Mouse (Mus musculus): Measurements from ENCODE around the gene Arhgef6.
A peak's percentile ranks its signal among the peaks of the same experiment; 100 is the strongest.

Arhgef6 gene

DNA sequence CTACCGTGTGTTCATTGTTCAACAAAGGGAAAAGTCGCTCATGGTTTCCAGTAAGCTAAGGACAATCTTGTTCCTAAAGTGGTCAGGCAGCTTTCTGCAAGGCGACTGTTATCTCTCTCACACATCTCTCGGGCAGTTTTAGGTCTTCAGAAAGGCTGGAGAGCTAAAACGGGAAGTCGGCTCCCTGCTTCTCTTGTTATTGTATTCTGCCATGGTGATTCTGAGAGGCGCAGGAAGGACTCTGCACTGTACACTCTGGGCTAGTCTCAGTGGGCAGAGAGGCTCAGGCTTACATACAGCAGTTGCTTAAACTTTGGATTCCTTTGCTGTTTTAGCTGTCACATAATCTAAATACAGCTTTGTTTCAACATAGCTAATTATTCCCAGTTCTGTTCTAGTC lies 39.6 kb downstream of the Arhgef6 start:
- no peak for DNase-seq

DNA sequence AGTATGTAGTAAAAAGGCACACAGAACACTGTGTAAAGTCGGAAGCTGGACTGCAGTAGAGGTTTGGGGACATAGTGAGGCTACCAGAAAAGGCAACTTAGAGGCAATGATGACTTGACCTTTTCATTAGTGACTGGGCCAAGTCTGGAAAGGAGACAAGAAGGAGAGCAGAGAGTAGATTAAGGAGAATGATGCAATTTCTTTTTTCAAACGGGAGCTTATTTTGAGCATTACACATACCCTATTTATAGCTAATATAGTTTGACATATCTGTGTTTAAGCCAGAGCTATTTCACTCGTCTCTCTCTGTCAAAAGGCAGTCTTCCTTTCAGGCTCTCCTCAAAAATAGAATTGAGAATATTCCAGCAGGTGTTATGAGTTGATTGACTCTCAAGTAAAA lies 50.1 kb downstream of the Arhgef6 start:
- DNase-seq: no peak

DNA sequence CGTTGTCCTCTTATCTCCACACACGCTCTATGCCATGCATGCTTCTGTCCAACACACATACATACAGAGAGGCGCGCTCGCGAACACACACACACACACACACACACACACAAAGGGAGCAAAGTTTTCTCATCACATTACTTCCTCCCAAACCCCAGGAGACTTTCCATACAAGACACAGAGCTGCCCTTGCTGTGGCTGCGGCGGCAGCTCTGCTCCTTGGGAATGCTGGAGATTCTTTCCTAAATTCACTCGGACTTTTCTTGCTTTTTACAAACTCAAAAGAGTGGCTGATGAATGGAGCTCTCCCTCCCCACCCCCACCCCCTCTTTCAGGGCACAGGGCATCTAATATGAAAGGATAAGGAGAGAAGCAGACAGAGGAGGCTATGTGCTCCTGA lies 52.2 kb downstream of the Arhgef6 start:
- no peak for DNase-seq

DNA sequence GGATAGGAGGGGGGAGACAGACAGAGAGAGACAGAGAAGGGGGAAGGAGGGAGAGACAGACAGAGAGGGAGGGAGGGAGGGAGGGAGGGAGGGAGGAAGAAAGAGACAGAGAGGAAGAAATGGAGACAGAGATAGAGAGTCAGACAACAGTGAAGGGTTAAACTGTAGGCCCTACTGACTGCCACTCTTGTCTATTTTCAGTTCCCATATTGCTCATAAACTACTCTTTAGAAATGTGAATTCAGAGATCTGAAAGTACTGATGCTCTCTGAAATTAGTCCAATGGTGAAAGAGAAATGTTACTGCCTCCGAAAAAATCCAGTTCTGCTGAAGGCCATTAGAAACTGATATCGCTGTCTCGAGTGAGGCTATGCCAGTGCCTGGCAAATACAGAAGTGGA lies 56.3 kb downstream of the Arhgef6 start:
- no peak for DNase-seq

DNA sequence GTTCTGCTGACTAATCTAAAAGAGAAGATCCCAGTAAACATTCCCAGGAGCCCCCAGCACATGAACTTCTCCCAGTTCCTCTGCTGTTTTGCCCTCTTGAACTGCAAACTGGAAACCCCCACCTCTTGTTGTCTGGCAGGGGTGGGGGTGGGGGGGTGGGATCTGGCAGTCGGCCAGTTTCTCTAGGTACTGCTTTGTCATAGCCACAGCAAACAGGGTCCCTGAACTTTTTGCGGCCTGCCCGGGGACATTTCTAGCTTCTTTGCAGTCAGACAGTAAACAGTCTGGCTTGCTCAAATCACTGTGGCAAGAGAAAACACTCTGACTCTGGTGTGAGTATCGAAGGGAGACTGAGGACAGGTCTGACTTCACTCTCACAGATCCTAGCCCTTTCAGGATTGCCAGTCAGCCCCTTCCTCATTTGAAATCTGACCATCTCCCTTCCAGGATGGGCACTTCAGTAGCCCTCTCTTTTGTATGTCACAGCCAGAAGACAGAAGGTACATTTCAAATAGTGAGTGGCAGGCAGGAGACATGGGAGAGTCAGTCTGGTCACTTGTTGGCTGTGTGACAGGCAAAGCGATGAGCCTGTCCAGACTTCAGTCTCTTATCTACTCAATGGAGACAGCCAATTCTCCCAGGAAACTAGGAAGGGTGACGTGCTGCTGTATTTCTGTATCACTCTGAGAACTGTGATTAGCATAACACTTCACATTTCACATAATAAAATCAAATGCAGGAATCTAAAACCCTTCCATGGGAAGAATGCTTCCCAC lies 60.8 kb downstream of the Arhgef6 start:
- DNase-seq: no peak

DNA sequence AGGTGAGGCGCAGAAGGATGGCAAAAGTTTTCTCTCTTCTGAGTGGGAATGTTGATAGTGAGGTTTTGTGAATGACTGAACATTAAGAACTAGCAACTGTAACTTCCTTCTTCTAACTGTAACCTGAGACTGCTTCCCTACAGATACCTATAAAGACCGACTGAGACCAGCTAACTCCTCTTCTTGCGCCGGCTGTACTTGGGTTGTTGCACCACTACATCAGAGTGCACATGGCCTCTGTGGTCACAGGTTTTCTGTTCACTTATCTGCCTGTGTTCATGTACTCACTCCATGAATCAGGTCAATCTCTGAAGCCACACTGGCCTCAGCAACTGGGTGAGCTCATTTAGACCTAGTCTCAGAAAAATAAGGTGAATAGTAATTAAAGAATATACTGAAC lies 75.0 kb downstream of the Arhgef6 start:
- no peak for DNase-seq

DNA sequence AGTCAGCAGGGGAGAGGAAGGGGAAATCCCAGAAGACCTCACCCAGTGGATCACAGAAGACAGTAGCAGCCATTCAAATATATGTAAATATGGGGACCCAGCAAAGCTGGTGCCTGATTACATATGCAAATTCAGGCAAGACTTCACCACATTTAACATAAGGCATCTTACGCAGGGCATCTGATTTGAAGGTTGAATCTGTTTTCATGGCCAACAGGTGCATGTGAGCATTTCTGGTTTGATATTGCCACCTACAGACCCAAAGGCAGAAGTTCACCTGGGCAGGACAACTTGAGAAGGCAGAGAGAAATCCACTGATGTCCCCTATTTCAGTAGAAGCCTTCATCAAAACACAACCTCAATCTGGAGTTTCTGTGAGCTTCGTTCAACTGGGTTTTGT lies 77.8 kb downstream of the Arhgef6 start:
- peak; percentile 29 for DNase-seq

DNA sequence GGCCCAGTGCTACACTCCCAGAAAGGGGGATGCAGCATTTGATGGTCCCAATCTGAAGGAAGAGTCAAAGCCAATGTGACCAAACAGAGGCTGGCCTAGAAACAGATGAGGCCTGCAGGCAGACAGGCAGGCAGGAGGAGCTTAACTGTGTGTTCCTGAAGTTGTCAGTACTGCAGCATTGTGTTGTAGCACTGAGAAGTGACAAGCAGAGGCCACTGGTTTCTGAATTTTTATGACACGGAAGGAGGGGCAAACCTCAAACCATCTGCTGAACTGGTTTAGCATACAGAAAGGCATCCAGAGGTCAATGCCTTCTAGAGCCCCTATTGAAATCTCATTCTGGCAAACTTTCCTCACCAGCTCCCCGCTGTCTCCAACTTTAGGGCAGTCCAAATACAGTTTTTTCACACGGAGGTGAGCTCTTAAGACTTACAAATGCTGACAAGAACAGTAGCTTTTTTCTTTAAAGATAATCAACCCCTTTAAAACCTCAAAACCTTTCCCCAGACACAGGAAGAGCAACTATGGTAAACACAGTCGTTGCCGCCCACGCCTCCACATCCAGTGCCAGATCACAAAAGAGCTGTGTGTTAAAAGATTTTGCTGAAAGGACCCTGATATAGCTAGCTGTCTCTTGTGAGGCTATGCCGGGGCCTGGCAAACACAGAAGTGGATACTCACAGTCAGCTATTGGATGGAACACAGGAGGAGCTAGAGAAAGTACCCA lies 85.0 kb downstream of the Arhgef6 start:
- DNase-seq: no peak

DNA sequence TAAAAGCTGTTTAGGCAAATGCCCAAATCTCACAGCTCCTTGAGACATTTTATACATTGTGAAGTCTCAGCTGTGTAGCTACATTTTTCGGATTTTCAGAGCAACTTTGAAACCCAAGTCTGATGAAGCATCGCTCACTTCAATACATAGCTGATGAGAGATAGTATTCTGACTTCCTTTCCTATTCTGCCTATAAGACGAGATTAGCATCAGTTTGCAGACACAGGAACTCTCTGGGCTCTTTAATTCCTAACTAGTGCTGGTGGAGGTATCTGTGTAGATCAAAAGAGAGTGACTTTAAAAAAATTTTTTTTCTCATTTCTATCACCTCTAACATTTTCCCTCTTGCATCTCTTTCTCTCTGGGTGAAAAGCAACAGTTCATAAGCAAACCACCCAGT lies 100.0 kb downstream of the Arhgef6 start:
- DNase-seq: no peak

DNA sequence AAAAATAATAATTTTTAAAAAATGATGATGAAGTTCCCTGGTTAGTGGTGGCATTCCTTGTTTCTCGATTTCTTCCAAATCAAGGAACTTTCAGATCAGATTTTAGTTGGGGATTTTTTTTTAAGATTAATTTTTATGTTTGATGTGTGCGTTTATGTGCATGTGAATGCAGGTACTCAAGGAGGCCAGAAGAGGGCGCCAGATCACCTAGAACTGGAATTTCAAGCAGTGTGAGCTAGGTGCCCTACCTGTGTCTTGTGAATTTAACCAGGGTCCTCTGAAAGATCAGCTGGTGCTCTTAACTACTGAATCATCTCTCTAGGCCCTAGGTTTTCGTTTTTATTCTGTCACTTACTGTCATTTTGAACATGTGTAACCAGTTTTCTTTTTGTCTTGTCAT lies 102.5 kb downstream of the Arhgef6 start:
- peak; percentile 34 to 36 for DNase-seq

DNA sequence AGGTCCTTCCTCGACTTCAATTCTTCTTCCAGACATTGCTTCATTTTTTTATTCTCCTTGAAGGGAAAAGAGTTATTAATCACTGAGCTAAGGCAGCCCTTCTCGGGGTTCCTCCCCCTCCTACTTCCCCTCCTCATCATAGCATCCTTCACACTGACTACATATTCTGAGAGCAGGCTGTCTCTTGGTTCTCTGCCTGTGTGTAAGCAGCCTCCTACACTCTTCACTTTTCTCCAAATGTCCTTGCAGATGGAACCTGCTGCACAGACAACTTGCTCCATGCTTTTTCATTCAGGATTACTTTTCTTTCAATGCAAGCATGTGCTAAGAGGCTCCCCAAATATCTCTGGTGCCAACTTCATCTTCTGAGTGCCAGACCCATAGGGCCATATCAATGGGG lies 104.9 kb downstream of the Arhgef6 start:
- DNase-seq: no peak

DNA sequence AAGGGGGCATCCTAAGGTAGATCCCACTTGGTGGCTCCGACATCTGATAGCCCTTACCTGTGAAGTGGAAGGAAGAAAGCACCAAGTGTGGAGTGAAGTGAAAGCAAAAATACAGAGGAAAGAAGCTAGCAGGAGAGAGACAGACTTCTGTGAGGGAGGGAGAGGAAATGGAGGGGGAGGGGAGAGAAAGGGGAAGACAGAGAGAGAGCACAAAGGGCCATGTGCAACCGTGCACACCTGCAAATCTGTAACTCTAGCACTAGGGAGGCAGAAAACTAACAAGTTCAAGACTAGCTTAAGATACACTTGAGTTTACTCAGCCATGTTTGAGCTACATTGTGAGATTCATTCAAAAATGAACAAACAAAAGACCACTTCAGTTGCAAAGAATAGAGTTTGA lies 110.4 kb downstream of the Arhgef6 start:
- DNase-seq: peak; percentile 26 to 29

DNA sequence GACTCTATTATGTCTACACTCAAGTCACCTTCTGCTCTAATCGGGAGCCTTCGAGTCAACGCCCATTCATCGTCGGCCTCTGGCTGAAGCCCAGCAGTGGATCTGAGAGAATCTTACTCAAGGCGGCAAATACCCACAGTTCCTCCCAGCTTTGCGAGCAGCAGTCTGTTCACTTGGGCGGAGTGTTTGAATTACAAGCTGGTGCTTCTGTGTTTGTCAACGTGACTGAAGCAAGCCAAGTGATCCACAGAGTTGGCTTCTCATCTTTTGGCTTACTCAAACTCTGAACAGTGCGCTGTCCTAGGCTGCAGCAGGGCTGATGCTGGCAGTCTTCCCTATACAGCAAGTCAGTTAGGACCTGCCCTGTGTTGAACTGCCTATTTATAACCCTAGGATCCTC lies 115.2 kb downstream of the Arhgef6 start:
- DNase-seq: no peak

DNA sequence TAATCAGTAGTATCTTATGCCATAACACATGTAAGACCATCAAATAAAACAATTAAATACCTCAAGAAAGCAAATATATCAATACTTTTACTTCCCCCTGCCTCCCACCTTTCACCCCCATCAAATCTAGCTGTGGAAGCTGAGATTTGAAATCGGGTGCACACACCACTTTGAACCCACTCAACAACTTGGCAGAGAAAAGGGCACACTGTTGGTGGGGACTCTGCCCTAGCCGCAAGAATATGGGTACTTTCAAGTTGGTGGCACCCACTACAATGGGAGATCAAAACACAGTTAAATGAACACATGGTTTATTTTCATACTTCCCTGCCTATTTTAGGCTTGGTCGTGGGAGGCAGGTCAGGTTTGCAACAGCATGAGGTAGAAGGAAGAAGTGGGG lies 116.6 kb downstream of the Arhgef6 start:
- DNase-seq: peak in 1 of 2 experiments; percentile 1

DNA sequence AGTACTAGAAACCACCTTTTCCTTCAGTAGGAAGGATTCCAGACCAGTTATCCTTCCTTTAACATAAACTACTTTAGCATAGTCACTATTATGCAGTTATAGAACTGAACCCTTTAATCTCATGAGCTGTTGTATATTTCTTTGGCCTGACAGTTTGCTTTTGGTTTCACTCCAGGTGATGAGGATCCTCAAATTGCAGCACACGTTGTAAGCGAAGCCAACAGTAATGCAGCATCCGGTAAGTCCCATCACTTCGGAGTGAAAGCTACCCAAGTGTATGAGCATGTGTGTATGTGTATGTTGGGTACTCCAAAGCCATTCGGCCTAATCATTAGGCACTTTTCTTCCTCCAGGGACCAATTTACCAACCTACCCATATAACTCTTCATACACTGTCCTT lies 119.0 kb downstream of the Arhgef6 start:
- no peak for DNase-seq

DNA sequence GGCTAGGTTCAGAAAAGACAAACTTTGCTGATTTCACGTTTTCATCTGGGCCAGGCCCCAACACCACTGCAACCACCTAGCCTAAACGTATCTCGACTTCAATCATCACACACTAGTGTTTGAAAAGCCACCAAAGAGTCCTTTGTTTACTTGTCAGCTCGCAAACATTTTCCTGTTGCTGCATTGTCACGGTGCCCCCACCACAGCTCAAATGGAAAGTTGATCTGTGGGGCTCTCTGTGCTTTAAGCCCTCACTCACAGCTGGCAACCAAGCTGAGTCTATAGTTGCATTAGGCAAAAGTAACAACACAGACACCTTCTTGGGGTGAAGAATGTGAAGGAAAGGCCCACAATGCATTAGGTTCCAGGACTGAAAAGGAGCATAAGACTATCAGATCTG lies 122.3 kb downstream of the Arhgef6 start:
- DNase-seq: no peak

DNA sequence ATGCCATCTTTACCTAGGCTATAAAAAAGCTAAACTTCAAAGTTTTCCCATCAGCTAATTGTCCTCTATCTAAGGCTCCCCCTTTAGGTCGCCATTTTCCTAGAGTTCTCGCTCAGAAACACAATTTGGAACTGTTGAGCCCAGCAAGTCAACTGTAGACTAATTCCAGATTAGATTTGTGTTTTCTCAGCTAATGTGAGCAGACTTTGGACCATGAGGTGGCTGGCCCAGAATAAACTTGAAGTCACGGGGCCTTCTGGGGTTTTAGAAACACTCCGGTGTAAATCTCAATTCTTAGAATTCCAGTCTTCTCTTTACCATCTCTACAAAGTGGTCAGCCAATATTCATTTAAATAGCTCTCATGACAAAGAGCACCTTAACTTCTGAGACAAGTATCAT lies 123.0 kb downstream of the Arhgef6 start:
- no peak for DNase-seq

DNA sequence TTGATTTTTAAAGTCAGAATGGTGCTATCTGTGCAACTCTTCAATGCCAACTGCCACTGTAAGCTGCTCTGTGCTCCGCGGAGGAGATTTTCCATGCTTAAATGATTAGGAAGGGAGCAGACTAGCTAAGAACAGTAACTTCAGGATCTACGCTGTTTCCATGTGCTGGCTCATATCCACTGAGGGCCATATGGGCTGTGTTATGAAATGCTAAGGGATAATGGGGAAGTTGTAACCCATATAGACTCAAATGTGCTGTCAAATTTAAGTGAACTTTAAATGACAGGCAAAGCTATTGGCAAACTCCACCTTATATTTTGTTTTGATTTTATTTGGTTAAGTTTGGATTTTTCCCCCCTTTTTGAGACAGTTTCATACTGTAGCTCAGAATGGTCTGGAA lies 125.7 kb downstream of the Arhgef6 start:
- DNase-seq: no peak

DNA sequence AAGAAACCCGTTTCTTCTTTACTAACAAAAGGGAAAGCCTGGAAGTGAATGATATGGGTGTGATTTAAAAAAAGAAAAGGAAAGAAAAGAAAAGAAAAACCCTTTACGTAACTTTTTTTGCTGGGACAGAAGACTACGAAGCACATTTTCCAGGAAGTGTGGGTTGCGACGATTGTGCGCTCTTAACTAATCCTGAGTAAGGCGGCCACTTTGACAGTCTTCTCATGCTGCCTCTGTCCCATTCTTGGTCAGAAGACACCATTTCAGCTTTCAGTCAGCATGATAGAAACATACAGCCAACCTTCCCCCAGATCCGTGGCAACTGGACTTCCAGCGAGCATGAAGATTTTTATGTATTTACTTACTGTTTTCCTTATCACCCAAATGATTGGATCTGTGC lies 126.7 kb downstream of the Arhgef6 start, which contains the start of gene Cd40lg:
Gene Cd40lg (plus strand): TSS at position 268 of the 400 bp plus-strand sequence.
- no peak for DNase-seq

DNA sequence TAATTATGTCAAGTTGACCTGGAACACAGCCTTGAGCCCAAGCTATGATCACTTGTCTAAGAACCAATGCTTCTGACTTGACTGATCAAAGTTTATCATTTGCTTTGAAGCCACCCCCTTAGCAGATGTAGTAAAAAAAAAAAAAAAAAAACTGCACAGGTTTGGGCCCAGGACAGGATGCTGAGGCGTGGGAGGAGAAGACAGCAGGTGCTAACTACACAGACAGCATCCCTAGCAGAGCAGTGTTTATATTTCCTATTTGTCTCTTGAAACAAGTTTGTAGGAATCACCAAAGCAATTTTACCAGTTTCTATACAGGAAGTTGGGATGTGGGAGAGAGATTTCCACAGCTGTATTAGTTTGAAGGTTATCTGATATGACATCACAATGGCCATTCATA lies 127.9 kb downstream of the Arhgef6 start:
- DNase-seq: no peak

DNA sequence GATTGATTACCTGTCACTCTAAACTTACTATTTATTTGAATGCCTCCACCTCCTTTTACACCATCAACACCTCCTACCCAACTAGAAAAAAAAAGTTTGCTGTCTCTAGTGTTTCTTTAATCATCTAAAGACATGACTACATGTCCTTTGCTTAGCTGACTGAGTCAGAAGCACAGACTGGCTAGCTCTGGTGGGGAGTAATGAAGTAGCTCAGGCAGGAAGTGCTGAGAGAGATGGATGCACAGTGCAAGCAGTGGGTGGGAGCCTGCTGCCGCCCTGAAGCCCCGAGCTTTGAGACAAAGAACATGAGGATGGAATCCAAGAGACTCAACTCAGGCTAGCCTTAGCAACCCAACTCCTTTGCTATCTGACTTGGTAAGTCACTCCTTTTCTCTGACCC lies 138.1 kb downstream of the Arhgef6 start:
- no peak for DNase-seq

DNA sequence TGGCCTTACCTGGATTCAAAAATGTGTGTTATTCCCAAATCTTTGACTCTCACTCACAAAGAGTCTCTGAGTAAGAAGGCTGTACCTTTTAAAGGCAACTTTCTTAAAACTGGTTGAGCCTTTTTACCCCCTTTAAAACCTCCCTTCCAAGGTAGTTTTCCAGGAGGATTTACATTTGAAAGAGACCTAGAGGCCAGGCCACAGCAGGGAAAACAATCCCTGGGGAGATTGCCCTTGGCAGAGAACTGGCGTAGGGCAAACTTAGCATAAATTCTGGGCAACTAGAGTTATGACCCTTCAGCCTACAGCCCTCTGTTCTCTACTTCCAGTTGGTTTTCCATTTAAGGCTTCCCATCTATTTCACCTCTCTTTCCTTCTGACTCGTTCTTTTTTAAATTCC lies 140.5 kb downstream of the Arhgef6 start:
- no peak for DNase-seq

DNA sequence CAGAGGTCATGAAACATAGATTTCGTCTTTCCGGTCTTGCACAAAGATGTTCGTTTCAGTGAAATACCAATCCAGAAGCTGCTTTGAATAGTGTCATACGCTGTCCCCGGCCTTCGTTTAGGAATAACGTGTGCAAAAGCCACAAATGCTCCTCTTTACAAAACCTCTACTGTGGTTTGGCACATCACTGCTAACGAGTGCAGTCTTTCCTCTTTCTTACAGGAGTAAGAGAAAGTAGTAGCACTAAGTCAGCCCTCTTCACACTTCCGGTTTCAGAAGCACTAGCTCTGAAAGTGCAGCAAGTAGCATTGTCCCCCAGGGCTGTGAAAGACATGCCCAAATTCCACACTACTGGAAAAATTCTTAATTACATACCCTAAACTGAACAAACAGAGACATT lies 142.2 kb downstream of the Arhgef6 start:
- DNase-seq: peak; percentile 14 to 24

DNA sequence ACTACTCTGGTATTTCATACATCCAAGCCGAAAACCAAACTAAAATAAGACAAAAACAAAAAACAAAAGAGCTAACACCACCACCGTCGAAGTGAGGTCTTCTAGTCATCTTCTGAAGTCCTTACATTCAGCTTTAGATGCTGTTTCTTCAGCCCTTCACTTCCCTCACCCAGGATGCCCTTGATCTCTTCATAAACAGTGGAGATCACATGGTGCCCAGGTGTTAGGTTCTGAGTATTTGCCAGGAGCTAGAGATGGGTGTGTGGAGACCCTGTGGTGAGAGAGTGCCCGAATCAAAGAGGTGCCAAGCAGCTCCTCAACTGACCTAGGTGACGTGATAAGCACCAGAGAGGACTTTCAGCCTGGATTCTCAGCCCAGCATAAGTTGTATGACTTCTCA lies 149.2 kb downstream of the Arhgef6 start:
- no peak for DNase-seq

DNA sequence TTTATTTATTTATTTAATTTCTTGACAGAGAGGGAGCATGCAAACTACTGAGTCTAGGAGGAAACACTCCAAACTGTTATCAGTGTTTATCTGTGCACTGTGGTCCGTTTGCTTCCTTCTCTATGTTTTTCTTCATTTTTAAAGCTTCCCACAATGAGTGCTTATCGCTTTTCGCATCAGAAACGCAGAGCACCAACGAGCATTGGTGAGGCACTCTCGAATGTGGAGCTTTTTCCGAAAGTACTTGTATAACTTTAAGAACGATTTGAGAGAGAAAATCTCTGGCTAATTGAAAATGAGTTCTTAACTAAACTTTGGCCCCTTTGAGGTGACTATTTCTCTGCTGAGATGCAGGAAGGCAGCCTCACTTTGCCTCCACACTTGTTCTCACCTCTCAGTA lies 151.2 kb downstream of the Arhgef6 start:
- no peak for DNase-seq
